Mouse (Mus musculus) thymus, postnatal 25 days (tissue): Measurements from ENCODE around the gene Tnpo3.

Experiments
- DNase-seq: peaks from one replicate; pipeline ENCODE4 v3.0.0; 2022

Tnpo3 gene

DNA sequence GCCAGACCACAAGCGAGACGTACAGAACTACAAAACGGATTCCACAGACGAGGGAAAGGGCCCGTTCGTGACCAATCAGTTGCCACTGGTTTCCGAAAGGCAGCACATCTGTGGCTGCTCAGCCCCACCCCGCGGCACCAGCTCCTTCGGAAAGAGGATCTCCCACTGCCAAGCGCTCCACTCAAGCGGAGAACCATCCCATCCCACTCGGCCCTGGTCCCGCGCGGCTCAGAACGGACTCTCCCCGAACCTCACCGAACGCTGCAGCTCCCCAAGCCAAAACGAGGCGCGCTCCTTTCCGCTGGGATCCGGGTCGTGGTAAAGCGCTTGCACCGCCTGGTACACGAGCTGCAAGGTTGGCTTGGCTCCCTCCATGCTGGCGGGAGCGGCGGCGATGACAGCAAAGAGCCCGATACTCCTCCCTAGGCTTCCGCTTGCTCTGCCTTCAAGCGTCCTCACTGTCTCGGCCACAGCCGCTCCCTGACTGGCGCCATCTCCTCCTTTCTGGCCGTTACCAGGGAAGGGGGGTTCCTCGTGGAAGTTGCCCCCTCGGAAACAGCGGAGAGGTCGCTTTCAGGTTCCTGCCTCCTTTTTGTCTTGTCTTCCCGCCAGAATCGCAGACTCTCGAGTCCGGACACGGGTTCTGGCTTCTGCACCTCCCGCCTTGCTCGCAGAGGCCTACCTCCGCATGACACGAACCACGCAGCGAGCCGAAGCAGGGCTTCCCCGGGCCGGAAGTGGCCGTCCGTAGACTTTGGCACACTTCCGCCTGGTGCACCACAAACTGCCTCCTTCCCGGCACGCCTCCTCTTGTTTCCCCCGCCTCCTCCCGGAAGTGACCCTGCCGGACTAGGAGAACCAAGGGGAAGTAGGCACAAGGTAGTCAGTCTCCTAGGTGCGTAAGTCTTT is at the start of gene Tnpo3:
Gene Tnpo3 (minus strand): TSS at position 777 of the 909 bp plus-strand sequence.
- DNase-seq, result peak; percentile 93

GRCm38 (mm10) chr6:29658626-29659475 is 49.2 kb upstream of the Tnpo3 start:
- no peak for DNase-seq

DNA sequence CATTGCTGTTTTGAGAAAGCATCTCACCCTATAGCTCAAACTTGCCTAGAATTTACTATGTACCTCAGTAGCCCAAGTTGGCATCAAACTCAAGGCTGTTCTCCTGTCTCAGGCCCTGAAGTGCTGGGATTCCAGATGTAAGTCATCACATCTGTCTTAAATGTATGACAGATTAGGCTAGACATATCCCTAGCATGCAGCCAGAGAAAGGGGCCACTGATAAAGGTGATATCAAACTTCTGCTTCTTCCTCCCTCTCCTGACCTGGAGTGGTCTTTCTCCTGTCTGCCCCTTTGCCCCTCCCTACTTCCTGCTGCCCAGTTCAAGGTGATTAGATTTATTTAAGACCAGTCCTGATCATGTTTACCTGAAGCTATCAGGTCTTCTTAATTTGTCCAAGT is 43.6 kb upstream of the Tnpo3 start:
- DNase-seq, result no peak

GRCm38 (mm10) chr6:29650170-29650549 is 40.5 kb upstream of the Tnpo3 start:
- peak; percentile 3 for DNase-seq

- peak; percentile 85 for DNase-seq
Measured at GRCm38 (mm10) chr6:29649494-29650169, 39.9 kb upstream of the Tnpo3 start.

DNA sequence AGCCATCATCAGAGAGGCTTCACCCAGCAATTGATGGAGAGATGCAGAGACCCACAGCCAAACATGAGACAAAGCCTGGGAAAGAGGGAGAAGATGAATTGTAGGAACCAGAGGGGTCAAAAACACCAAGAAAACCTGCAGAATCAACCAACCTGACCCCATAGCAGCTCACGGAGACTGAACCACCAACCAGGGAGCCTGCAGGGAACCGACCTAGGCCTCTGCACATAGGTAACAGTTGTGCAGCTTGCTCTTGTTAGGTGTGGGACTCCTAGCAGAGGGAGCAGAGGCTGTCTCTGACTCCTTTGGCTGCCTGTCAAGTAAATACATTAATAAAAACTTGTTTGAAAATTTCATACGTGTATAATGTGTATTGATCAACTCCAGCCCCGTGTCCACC is 32.1 kb upstream of the Tnpo3 start:
- DNase-seq, result no peak

- no peak for DNase-seq
Measured at GRCm38 (mm10) chr6:29639580-29640419, 30.1 kb upstream of the Tnpo3 start.

GRCm38 (mm10) chr6:29638844-29639460 is 29.3 kb upstream of the Tnpo3 start:
- no peak for DNase-seq

DNA sequence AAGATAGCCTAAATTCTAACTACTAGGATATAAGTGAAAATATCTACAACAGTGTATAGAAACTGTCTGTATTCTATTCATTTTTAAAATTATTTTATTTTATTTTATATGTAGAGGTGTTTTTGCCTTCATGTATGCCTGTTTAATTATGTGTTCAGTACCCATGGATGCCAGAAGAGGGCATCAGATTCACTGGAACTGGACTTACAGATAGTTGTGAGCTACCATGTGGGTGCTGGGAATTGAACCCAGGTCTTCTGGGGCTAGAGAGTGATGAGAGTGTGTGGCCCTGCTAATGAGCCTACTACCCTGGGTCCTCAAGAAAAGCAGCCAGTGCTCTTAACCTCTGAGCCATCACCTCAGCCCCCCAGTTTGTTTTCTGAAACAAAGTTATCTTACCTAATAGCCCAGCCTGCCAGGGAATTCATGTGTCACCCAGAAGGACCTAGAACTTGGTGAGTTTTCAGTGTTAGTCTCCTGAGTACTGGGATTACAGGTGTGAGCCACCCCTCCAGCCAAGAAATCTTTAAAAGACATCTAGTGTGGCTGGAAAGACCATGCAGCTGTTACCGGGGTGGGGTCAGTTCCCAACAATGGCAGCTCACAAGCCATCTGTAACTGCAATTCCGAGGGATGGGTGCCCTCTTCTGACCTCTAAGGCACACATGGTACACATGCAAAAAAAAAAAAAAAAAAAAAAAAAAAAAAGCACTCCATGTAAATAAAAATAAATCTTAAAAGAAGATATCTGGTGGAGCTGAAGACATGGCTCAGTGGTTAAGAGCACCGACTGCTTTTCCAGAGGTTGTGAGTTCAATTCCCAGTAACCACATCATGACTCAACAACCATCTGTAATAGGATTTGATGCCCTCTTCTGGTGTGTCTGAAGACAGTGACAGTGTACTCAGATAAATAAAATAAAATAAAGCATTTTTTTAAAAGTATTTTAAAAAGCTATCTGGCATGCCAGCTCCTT is 28.0 kb upstream of the Tnpo3 start:
- no peak for DNase-seq

DNA sequence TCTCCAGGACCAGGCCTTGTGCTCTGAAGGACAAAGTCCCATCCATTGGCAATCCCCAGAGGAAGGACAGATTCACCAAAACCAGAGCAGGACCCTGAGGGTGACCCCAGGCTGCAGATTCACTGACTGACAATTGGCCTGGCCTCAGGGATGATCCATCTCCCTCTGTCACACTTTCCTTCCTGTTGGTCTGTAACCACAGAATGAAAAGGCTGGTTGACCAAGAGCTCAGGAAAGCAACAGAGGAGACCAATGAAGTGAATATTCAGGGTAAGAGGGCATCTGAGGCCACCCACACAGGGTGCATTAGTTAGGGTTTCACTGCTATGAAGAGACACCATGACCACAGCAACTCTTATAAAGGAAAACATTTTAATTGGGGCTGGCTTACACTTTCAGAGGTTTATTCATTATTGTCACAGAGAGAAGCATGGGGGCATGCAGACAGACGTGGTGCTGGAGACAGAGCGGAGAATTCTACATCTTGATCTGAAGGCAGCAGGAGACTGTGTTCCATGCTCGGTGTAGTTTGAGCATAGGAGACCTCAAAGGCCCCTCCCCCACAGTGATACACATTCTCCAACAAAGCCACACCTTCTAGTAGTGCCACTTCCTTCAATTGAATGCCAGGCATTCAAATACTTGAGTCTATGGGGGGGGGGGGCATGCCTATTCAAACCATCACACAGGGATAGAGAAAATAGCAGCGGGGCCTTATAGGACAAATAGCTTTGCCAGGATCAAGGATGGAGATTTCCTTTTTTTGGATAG is 26.8 kb upstream of the Tnpo3 start:
- no peak for DNase-seq

GRCm38 (mm10) chr6:29634537-29634936 is 24.9 kb upstream of the Tnpo3 start:
- DNase-seq, result no peak

DNA sequence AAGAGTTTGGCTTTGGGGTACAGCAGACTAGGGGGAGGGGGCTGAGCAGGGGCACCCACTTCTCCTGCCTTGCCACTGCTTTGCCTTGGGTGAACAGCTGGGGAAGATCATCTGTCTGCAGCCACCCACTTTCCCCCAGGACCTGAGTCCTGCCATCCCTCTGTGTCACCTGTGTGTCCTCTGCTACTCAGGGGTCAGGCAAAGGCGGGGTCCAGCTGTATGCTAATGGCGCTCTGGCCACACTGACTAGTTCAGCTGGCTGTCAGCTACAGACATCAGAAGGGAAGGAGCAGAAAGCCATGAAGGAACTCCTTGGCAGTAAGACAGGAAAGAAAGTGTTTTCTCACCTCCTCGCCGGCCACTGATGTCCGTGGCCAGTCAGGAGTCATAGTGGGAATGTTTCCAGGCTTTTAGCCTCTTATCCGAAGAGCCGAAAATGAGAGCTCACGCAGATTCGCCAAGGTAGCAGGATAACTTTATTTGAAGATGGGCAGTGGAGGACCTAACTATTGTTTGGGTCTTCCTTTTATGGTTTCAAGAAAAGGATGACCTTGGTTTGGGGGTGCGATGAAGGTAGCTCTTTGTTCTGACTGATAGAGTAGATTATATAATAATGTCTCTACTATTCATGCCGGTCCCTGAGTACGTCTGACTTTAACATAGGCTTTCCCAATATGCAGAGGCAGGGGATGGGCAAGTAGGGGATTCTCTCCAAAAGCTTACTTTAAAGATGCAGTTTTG is 23.0 kb upstream of the Tnpo3 start:
- DNase-seq, result no peak

- no peak for DNase-seq
Measured at GRCm38 (mm10) chr6:29631751-29632551, 22.3 kb upstream of the Tnpo3 start.

- DNase-seq, result no peak
Measured at GRCm38 (mm10) chr6:29630216-29630615, 20.5 kb upstream of the Tnpo3 start.

DNA sequence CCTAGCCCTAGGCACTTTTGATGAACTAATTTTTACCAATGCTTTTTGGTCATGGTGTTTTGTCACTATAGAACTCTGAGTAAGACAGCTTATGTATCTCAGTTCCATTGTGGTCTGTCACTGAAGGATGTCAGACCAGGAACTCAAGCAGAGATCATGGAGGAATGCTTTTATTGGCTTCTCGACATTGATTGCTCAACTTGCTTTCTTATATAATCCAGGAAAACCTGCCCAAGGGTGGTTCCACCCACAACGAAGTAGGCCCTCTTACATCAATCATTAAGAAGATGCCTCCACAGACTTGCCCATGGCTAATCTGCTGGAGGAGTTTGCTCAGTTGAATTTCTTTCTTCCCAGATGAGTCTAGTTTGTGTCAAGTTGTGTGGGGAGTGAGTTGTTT is 18.1 kb upstream of the Tnpo3 start:
- no peak for DNase-seq

DNA sequence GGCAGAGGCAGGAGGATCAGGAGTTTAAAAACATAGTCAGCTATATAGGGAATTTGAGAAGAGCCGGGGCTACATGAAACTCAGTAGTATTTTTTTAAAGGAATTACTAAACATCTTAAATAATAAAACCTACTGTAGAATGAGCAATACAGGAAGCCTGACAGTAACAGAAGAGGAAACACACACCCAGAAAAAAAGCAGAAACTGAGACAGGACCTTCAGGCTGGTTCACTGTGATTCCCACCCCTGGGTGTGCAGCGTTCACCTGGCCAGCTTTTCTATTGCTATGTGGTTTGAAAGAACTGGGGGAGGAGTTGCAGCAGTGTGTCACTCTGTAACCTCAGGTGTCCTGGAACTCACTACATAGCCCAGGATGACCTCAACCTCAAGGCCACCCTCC is 14.2 kb upstream of the Tnpo3 start:
- DNase-seq, result no peak

GRCm38 (mm10) chr6:29622273-29622672 is 12.6 kb upstream of the Tnpo3 start:
- no peak for DNase-seq
